ENCODE assay signal across 8 mouse cellular contexts in the genomic region with DNA sequence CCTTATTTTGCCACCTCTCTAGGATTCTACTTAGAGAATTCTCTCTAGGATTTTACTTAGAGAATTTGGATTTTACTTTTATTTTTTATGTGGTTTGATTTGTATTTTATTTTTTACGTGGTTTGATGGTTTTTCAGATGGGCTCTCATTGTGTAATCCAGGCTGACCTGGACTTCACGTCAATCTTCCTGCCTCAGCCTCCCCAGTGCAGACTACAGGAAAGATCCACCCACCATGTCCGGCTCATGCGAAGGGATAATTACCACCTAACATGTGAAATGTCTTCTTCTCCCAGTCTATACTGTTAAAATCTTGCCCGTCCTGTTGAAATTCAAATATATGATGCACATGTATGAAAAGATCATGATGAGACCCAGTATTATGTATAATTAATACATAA. TPM values are rescaled to one million over a fixed set of nuclear protein-coding genes. Genes with fewer than 3 reads are reported as not detected.
DNase-seq lines count a peak whose midpoint lies in the region; ATAC-seq and TF ChIP-seq lines count a peak whose summit lies in the region.

No protein-coding gene starts in this region.

- no peak for TF ChIP-seq CTCF in hindbrain, postnatal 0 days (IDR thresholded peaks at IDR 0.05; ENCODE audit: low read depth)

- H3K9ac ChIP-seq in kidney, embryonic 14.5 days (ENCODE audit: low read depth, low read length) = 0 out of 2 replicates have a peak overlapping the region, but pooled peaks have one; percentile 95
- no peak overlapping the region for H3K9ac ChIP-seq in embryonic facial prominence, embryonic 11.5 days (replicated peaks; ENCODE audit: low read length)
- H3K9ac ChIP-seq in hindbrain, postnatal 0 days (replicated peaks; ENCODE audit: low read length) = no peak overlapping the region; the same call in 1 of the 2 replicates
- H3K9ac ChIP-seq in midbrain, embryonic 16.5 days (ENCODE audit: low read depth, low read length) = no peak overlapping the region

- no peak for ATAC-seq in kidney, embryonic 14.5 days (ENCODE audit: low FRiP score, low TSS enrichment)
- ATAC-seq in embryonic facial prominence, embryonic 11.5 days (replicated peaks; ENCODE audit: insufficient number of reproducible peaks, low FRiP score, low TSS enrichment, low read depth) = no peak
- ATAC-seq in hindbrain, postnatal 0 days = no peak
- ATAC-seq in midbrain, embryonic 16.5 days = no peak

- H3K27me3 ChIP-seq in kidney, embryonic 14.5 days (ENCODE audit: control insufficient read depth, insufficient read depth, low read length) = no peaks in the 10 kb centered on the region
- H3K27me3 ChIP-seq in embryonic facial prominence, embryonic 11.5 days (ENCODE audit: control insufficient read depth, insufficient read depth, low read length) = no peaks in the 10 kb centered on the region
- no peaks in the 10 kb centered on the region for H3K27me3 ChIP-seq in hindbrain, postnatal 0 days (ENCODE audit: insufficient read depth, low read length)
- no peaks in the 10 kb centered on the region for H3K27me3 ChIP-seq in midbrain, embryonic 16.5 days (ENCODE audit: control insufficient read depth, insufficient read depth, low read depth, low read length)

- H3K9me3 ChIP-seq in kidney, embryonic 14.5 days (ENCODE audit: control insufficient read depth, low read length) = 0 out of 2 replicates have a peak, but pooled peaks cover 2% of the 10 kb centered on the region
- no peaks in the 10 kb centered on the region for H3K9me3 ChIP-seq in embryonic facial prominence, embryonic 11.5 days (replicated peaks; ENCODE audit: control insufficient read depth, low read length)
- no peaks in the 10 kb centered on the region for H3K9me3 ChIP-seq in hindbrain, postnatal 0 days (ENCODE audit: low read length)
- H3K9me3 ChIP-seq in midbrain, embryonic 16.5 days (replicated peaks; ENCODE audit: control insufficient read depth, low read length, poor library complexity, severe bottlenecking) = 0 out of 2 replicates have a peak, but pooled peaks cover 2% of the 10 kb centered on the region

- DNase-seq in kidney, adult 18-20 months = no peak
- DNase-seq in embryonic facial prominence, embryonic 11.5 days (ENCODE audit: low spot score) = no peak
- no peak for DNase-seq in hindbrain, postnatal 0 days (ENCODE audit: low spot score)
- DNase-seq in adrenal gland, postnatal 4 days (ENCODE audit: low spot score in 2 of 2) = no peak
- DNase-seq in embryo, embryonic 10.5 days (ENCODE audit: low spot score) = no peak
- DNase-seq in adrenal gland, adult 8-10 months = no peak

- H3K36me3 ChIP-seq in kidney, embryonic 14.5 days (ENCODE audit: control insufficient read depth, insufficient read depth, low read length) = no peaks in the 10 kb centered on the region; the same call in 1 of the 2 replicates
- no peaks in the 10 kb centered on the region for H3K36me3 ChIP-seq in embryonic facial prominence, embryonic 11.5 days (replicated peaks; ENCODE audit: control insufficient read depth, insufficient read depth, low read depth, low read length)
- H3K36me3 ChIP-seq in hindbrain, postnatal 0 days (ENCODE audit: insufficient read depth, low read length) = no peaks in the 10 kb centered on the region
- H3K36me3 ChIP-seq in midbrain, embryonic 16.5 days (ENCODE audit: control insufficient read depth, insufficient read depth, low read length) = peaks cover 4% of the 10 kb centered on the region; the same call in 1 of the 2 replicates

- H3K4me3 ChIP-seq in kidney, embryonic 14.5 days (ENCODE audit: low read length) = peak overlapping the region; percentile 98
- peak overlapping the region; percentile 2; the same call in 1 of the 2 replicates for H3K4me3 ChIP-seq in embryonic facial prominence, embryonic 11.5 days (ENCODE audit: low read depth, low read length)
- H3K4me3 ChIP-seq in hindbrain, postnatal 0 days (ENCODE audit: low read length) = peak overlapping the region; percentile 89
- H3K4me3 ChIP-seq in midbrain, embryonic 16.5 days (ENCODE audit: low read depth, low read length) = peak overlapping the region; percentile 99

- H3K27ac ChIP-seq in kidney, embryonic 14.5 days (ENCODE audit: low read depth, low read length) = no peak overlapping the region
- no peak overlapping the region for H3K27ac ChIP-seq in embryonic facial prominence, embryonic 11.5 days (replicated peaks; ENCODE audit: low read depth, low read length)
- H3K27ac ChIP-seq in hindbrain, postnatal 0 days = no peak overlapping the region
- H3K27ac ChIP-seq in midbrain, embryonic 16.5 days (ENCODE audit: low read length) = no peak overlapping the region

- H3K4me2 ChIP-seq in kidney, embryonic 14.5 days (replicated peaks; ENCODE audit: low read depth, low read length) = peak overlapping the region; percentile 57
- peak overlapping the region; percentile 78; the same call in 1 of the 2 replicates for H3K4me2 ChIP-seq in embryonic facial prominence, embryonic 11.5 days (ENCODE audit: low read depth, low read length)
- H3K4me2 ChIP-seq in hindbrain, postnatal 0 days (ENCODE audit: low read depth, low read length) = peak overlapping the region; percentile 83
- H3K4me2 ChIP-seq in midbrain, embryonic 16.5 days (ENCODE audit: low read length) = peak overlapping the region; percentile 73

- WGBS in kidney, embryonic 14.5 days = 87% methylated on average over 5 of the region's 5 CpGs
- 85% methylated on average over 5 of the region's 5 CpGs for WGBS in embryonic facial prominence, embryonic 11.5 days
- 62% methylated on average over 5 of the region's 5 CpGs for WGBS in hindbrain, postnatal 0 days
- WGBS in midbrain, embryonic 16.5 days = 72% methylated on average over 5 of the region's 5 CpGs

- H3K4me1 ChIP-seq in kidney, embryonic 14.5 days (ENCODE audit: control insufficient read depth, insufficient read depth, low read length) = peaks cover 11% of the 10 kb centered on the region
- no peaks in the 10 kb centered on the region for H3K4me1 ChIP-seq in embryonic facial prominence, embryonic 11.5 days (ENCODE audit: control insufficient read depth, insufficient read depth, low read length)
- no peaks in the 10 kb centered on the region for H3K4me1 ChIP-seq in hindbrain, postnatal 0 days (ENCODE audit: insufficient read depth, low read length)
- H3K4me1 ChIP-seq in midbrain, embryonic 16.5 days (ENCODE audit: control insufficient read depth, insufficient read depth, low read length) = peaks cover 9% of the 10 kb centered on the region

RNA-seq across cellular contexts. Expression of a gene that starts 2.2 kb away (rescaled TPM):
- polyA plus RNA-seq in kidney, embryonic 14.5 days (2014; fragmentation: Nextera tagmentation; extraction: Ambion mirVana) = 34.7 and 45.1 TPM in 2 replicates
- 23.1 and 25.5 TPM in 2 replicates for polyA plus RNA-seq in embryonic facial prominence, embryonic 11.5 days (2014; fragmentation: Nextera tagmentation; extraction: Ambion mirVana)
- total RNA-seq in hindbrain, postnatal 0 days (2014; rRNA removed) = 30.2 and 31.0 TPM in 2 replicates
- 18.1 and 18.7 TPM in 2 replicates for polyA plus RNA-seq in hindbrain, postnatal 0 days (2015; fragmentation: Nextera tagmentation; extraction: Ambion mirVana)
- 20.7 and 23.6 TPM in 2 replicates for polyA plus RNA-seq in midbrain, embryonic 16.5 days (2015; fragmentation: Nextera tagmentation; extraction: Ambion mirVana)
- 10 to 100 TPM; 73.6 to 75.3 TPM for total RNA-seq in adrenal gland, postnatal 4 days (2021)
- total RNA-seq in adrenal gland, adult 8-10 months (2022) = 100 to 1,000 TPM in 3 of 4 experiments, 10 to 100 TPM in 1; 71.6 to 273 (median 178) TPM

Comparison
In these comparisons a context has a peak if more than half of its experiments do, and no peak if none do; other contexts are left out.
1. H3K4me3 ChIP-seq: peak in every context shown above with its lines; median percentile 99 in midbrain, embryonic 16.5 days; 98 in kidney, embryonic 14.5 days; 89 in hindbrain, postnatal 0 days; 2 in embryonic facial prominence, embryonic 11.5 days.